Mouse (Mus musculus) lung, postnatal 36 days (tissue): ENCODE data around the gene Hmmr.
"Not testable (repeated sequence)": the region's sequence is repeated elsewhere in the genome, so short reads cannot be mapped to it uniquely, and the experiment has no call there.

Experiments used
- DNase-seq: peaks from one replicate; pipeline ENCODE4 v3.0.0; 2022; ENCODE audit warnings: mixed read lengths

Hmmr gene

GRCm38 (mm10) chr11:40733339-40734174 lies at the start of gene Hmmr, which contains the start of gene Nudcd2:
Gene Hmmr (minus strand): TSS chr11:40733422.
Gene Nudcd2 (plus strand): TSS chr11:40733667.
- DNase-seq, result peak; percentile 98

- no peak for DNase-seq
These were observed 48.6 kb upstream of the Hmmr start for GRCm38 (mm10) chr11:40781857-40782256.

- peak; percentile 25 for DNase-seq
These were observed 42.4 kb upstream of the Hmmr start for GRCm38 (mm10) chr11:40775315-40776269.

GRCm38 (mm10) chr11:40764690-40765089 lies 31.5 kb upstream of the Hmmr start:
- no peak for DNase-seq

GRCm38 (mm10) chr11:40763395-40763794 lies 30.2 kb upstream of the Hmmr start:
- peak; percentile 44 for DNase-seq

GRCm38 (mm10) chr11:40759896-40760295 lies 26.7 kb upstream of the Hmmr start:
- DNase-seq, result no peak

GRCm38 (mm10) chr11:40755968-40756367 lies 22.7 kb upstream of the Hmmr start:
- DNase-seq, result no peak

- peak; percentile 98 for DNase-seq
These were observed 21.9 kb upstream of the Hmmr start, which contains the start of gene Ccng1 for GRCm38 (mm10) chr11:40755109-40755627. Gene Ccng1 (minus strand): TSS chr11:40755311.

GRCm38 (mm10) chr11:40754664-40755107 lies 21.5 kb upstream of the Hmmr start:
- no peak for DNase-seq

- no peak for DNase-seq
These were observed 20.6 kb upstream of the Hmmr start for GRCm38 (mm10) chr11:40753836-40754235.

- DNase-seq, result no peak
These were observed 14.5 kb upstream of the Hmmr start for GRCm38 (mm10) chr11:40747716-40748115.

GRCm38 (mm10) chr11:40746361-40746760 lies 13.1 kb upstream of the Hmmr start:
- DNase-seq, result no peak

GRCm38 (mm10) chr11:40744348-40744747 lies 11.1 kb upstream of the Hmmr start:
- no peak for DNase-seq

- DNase-seq, result no peak
These were observed 8.5 kb upstream of the Hmmr start for GRCm38 (mm10) chr11:40741605-40742262.

- DNase-seq, result no peak
These were observed 4.1 kb upstream of the Hmmr start for GRCm38 (mm10) chr11:40737369-40737768.

GRCm38 (mm10) chr11:40734251-40734752 lies 1.1 kb upstream of the Hmmr start:
- no peak for DNase-seq

GRCm38 (mm10) chr11:40732997-40733338 lies 254 bp downstream of the Hmmr start:
- DNase-seq, result no peak

- no peak for DNase-seq
These were observed 14.9 kb downstream of the Hmmr start for GRCm38 (mm10) chr11:40718324-40718723.

GRCm38 (mm10) chr11:40715524-40715923 lies 17.7 kb downstream of the Hmmr start:
- no peak for DNase-seq

- DNase-seq, result peak; percentile 22
These were observed 19.4 kb downstream of the Hmmr start for GRCm38 (mm10) chr11:40713858-40714257.

- not testable (repeated sequence) for DNase-seq
These were observed 23.3 kb downstream of the Hmmr start for GRCm38 (mm10) chr11:40709899-40710298.

GRCm38 (mm10) chr11:40695103-40695502 lies 38.1 kb downstream of the Hmmr start, which contains the start of gene Mat2b:
Gene Mat2b (minus strand): TSS chr11:40695203.
- DNase-seq, result no peak
